Mouse (Mus musculus): ENCODE data around the gene Usp6nl. TPM values are rescaled to one million over a fixed set of nuclear protein-coding genes. Genes with fewer than 3 reads are reported as not detected.
A peak's percentile ranks its signal among the peaks of the same experiment; 100 is the strongest.

The Usp6nl gene
- total and polyA plus RNA-seq, 3 experiments: 8.9 to 67.1 (median 24.8) TPM

GRCm38 (mm10) chr2:6379731-6380212, 57.3 kb downstream of the Usp6nl start:
- H3K4me3 ChIP-seq (ENCODE audit: control insufficient read depth in 1 of 2, insufficient read depth in 1 of 2, low read depth in 2 of 2, low read length in 2 of 2): no peak overlapping the region
- H3K36me3 ChIP-seq (ENCODE audit: control insufficient read depth in 1 of 2, insufficient read depth in 2 of 2, low read length in 2 of 2): peaks cover 0 to 35% of the 10 kb centered on the region in 2 experiments; a peak in 2 of 4 replicates
- H3K79me2 ChIP-seq (ENCODE audit: control insufficient read depth, insufficient read depth, low read length, poor library complexity): peaks cover 22% of the 10 kb centered on the region
- H3K9ac ChIP-seq (ENCODE audit: control insufficient read depth, low read depth, low read length, poor library complexity, severe bottlenecking): no peak overlapping the region
- H3K4me1 ChIP-seq (ENCODE audit: control insufficient read depth in 1 of 2, insufficient read depth in 2 of 2, low read length in 2 of 2): peaks cover 18 to 25% of the 10 kb centered on the region in 2 experiments
- no peaks in the 10 kb centered on the region for H3K27me3 ChIP-seq (ENCODE audit: control insufficient read depth in 1 of 2, insufficient read depth in 2 of 2, low read length in 2 of 2)
- TF ChIP-seq JUND (IDR thresholded peaks at IDR 0.05; ENCODE audit: low read depth, low read length) (no peak), MAZ (IDR thresholded peaks at IDR 0.05; ENCODE audit: low read depth, low read length) (no peak), ELF1 (IDR thresholded peaks at IDR 0.05; ENCODE audit: low read depth, low read length) (no peak), RCOR1 (IDR thresholded peaks at IDR 0.05; ENCODE audit: low read depth, low read length) (no peak), POLR2A (IDR thresholded peaks at IDR 0.05; ENCODE audit: control insufficient read depth in 1 of 2, insufficient read depth in 1 of 2, low read depth in 1 of 2, low read length in 2 of 2, poor library complexity in 1 of 2) (no peak), MEF2A (IDR thresholded peaks at IDR 0.05; ENCODE audit: extremely low read depth, insufficient replicate concordance, low read depth, low read length, poor library complexity, severe bottlenecking) (no peak), MYC (IDR thresholded peaks at IDR 0.05; ENCODE audit: low read depth, low read length) (no peak), GABPA (IDR thresholded peaks at IDR 0.05; ENCODE audit: low read depth, low read length) (no peak), POLR2AphosphoS5 (IDR thresholded peaks at IDR 0.05; ENCODE audit: borderline replicate concordance, low read depth, low read length) (no peak), CHD1 (IDR thresholded peaks at IDR 0.05; ENCODE audit: low read depth, low read length) (no peak), HCFC1 (IDR thresholded peaks at IDR 0.05; ENCODE audit: low read depth, low read length) (no peak), ZKSCAN1 (IDR thresholded peaks at IDR 0.05; ENCODE audit: low read depth, low read length) (no peak), CHD2 (IDR thresholded peaks at IDR 0.05; ENCODE audit: low read length) (no peak), TBP (IDR thresholded peaks at IDR 0.05; ENCODE audit: low read depth, low read length) (no peak), EP300 (IDR thresholded peaks at IDR 0.05; ENCODE audit: low read depth in 1 of 2, low read length in 2 of 2) (no peak), NELFE (IDR thresholded peaks at IDR 0.05; ENCODE audit: low read depth, low read length) (no peak), NRF1 (IDR thresholded peaks at IDR 0.05; ENCODE audit: insufficient read depth, low read depth, low read length, poor library complexity, severe bottlenecking) (no peak)
- H3K9me3 ChIP-seq (replicated peaks; ENCODE audit: insufficient read depth, low read length): no peaks in the 10 kb centered on the region
- H3K27ac ChIP-seq (ENCODE audit: control insufficient read depth, low read depth, low read length): no peak overlapping the region
- DNase-seq (ENCODE audit: low read depth, low spot score): peak; percentile 42

- Histone ChIP-seq H3K27ac (ENCODE audit: control insufficient read depth, low read depth, low read length) (no peak overlapping the region), H3K9ac (ENCODE audit: control insufficient read depth, low read depth, low read length, poor library complexity, severe bottlenecking) (no peak overlapping the region), H3K36me3 (ENCODE audit: control insufficient read depth in 1 of 2, insufficient read depth in 2 of 2, low read length in 2 of 2) (peaks cover 0 to 35% of the 10 kb centered on the region in 2 experiments; a peak in 2 of 4 replicates), H3K79me2 (ENCODE audit: control insufficient read depth, insufficient read depth, low read length, poor library complexity) (peaks cover 17% of the 10 kb centered on the region), H3K27me3 (ENCODE audit: control insufficient read depth in 1 of 2, insufficient read depth in 2 of 2, low read length in 2 of 2) (no peaks in the 10 kb centered on the region), H3K4me3 (ENCODE audit: control insufficient read depth in 1 of 2, insufficient read depth in 1 of 2, low read depth in 2 of 2, low read length in 2 of 2) (no peak overlapping the region), H3K4me1 (ENCODE audit: control insufficient read depth in 1 of 2, insufficient read depth in 2 of 2, low read length in 2 of 2) (peaks cover 18 to 25% of the 10 kb centered on the region in 2 experiments), H3K9me3 (replicated peaks; ENCODE audit: insufficient read depth, low read length) (no peaks in the 10 kb centered on the region)
- DNase-seq (ENCODE audit: low read depth, low spot score): no peak
- TF ChIP-seq USF1 (IDR thresholded peaks at IDR 0.05; ENCODE audit: low read depth, low read length): no peak
- TF ChIP-seq SMC3 (IDR thresholded peaks at IDR 0.05; ENCODE audit: low read depth, low read length): no peak
- no peak for TF ChIP-seq GATA1 (IDR thresholded peaks at IDR 0.05; ENCODE audit: low read depth, low read length)
- TF ChIP-seq ZC3H11A (IDR thresholded peaks at IDR 0.05; ENCODE audit: low read depth, low read length): no peak
- no peak for TF ChIP-seq BHLHE40 (IDR thresholded peaks at IDR 0.05; ENCODE audit: borderline replicate concordance, low read depth, low read length)
- no peak for TF ChIP-seq MYC (IDR thresholded peaks at IDR 0.05; ENCODE audit: low read depth, low read length)
- no peak for TF ChIP-seq E2F4 (IDR thresholded peaks at IDR 0.05; ENCODE audit: borderline replicate concordance, low read depth, low read length)
- no peak for TF ChIP-seq NELFE (IDR thresholded peaks at IDR 0.05; ENCODE audit: low read depth, low read length)
- TF ChIP-seq MAZ (IDR thresholded peaks at IDR 0.05; ENCODE audit: low read depth, low read length): no peak
- TF ChIP-seq USF2 (IDR thresholded peaks at IDR 0.05; ENCODE audit: borderline replicate concordance in 1 of 2, insufficient read depth in 1 of 2, low read depth in 1 of 2, low read length in 2 of 2): no peak
- TF ChIP-seq POLR2AphosphoS2 (IDR thresholded peaks at IDR 0.05; ENCODE audit: low read length): no peak
- no peak for TF ChIP-seq ELF1 (IDR thresholded peaks at IDR 0.05; ENCODE audit: low read depth, low read length)
Observed at GRCm38 (mm10) chr2:6380401-6380800, 57.9 kb downstream of the Usp6nl start.
